Mouse (Mus musculus): ENCODE measurements around the gene Vgf.

- TF ChIP-seq POLR2A (IDR thresholded peaks at IDR 0.05; ENCODE audit: borderline replicate concordance, control insufficient read depth, low read depth, low read length) (no peak), CTCF (IDR thresholded peaks at IDR 0.05; ENCODE audit: control insufficient read depth, insufficient read depth, low read length) (no peak)
Measured at GRCm38 (mm10) chr5:137024318-137024717, 1.9 kb upstream of the Vgf start.

Data from bone marrow, adult 2 months (tissue).